Mouse (Mus musculus): ENCODE data around the gene Mad1l1. TPM values are rescaled to one million over a fixed set of nuclear protein-coding genes. Genes with fewer than 3 reads are reported as not detected.

The Mad1l1 gene
- polyA plus RNA-seq, 1 experiment, result 18.3 TPM

GRCm38 (mm10) chr5:140019616-140020015 lies 301.7 kb downstream of the Mad1l1 start:
- no peaks in the 10 kb centered on the region for H3K4me1 ChIP-seq (ENCODE audit: control insufficient read depth, insufficient read depth, insufficient read length)
- H3K27me3 ChIP-seq (ENCODE audit: control insufficient read depth, insufficient read depth, low read length), result no peaks in the 10 kb centered on the region
- no peak overlapping the region for H3K4me3 ChIP-seq (ENCODE audit: extremely low read depth, insufficient read depth, insufficient read length)
- no peaks in the 10 kb centered on the region for H3K36me3 ChIP-seq (ENCODE audit: control insufficient read depth, insufficient read depth, low read length)
- TF ChIP-seq POLR2A (IDR thresholded peaks at IDR 0.05; ENCODE audit: low read depth, low read length) (no peak), CTCF (IDR thresholded peaks at IDR 0.05; ENCODE audit: extremely low read depth, insufficient read depth, insufficient read length, insufficient replicate concordance) (no peak)
- no peak for DNase-seq (ENCODE audit: low read depth in 1 of 2, low spot score in 2 of 2)
- H3K27ac ChIP-seq (ENCODE audit: insufficient read depth, low read length), result no peak overlapping the region
- 100% methylated on average over 1 of the region's 1 CpGs for WGBS

DNA sequence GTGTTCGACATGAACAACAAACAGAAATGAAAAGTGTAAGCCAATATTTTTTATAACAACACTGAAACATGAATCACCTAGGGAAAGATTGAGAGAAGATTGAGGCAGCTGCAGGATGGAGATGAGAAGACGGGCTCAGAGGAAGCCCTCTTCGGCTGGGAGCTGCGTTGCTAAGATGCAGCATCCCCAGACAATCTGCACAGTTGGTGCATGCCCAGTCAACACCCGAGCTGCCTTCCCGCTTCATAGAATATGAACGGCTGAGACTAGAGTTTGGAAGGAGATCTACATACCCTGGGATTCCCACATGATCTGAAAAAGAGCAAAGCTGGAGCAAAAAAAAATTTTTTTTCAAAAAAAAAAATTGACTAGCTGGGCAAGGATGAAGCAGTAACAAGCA lies 302.6 kb downstream of the Mad1l1 start:
- Histone ChIP-seq H3K4me3 (ENCODE audit: extremely low read depth, insufficient read depth, insufficient read length) (no peak overlapping the region), H3K27me3 (ENCODE audit: control insufficient read depth, insufficient read depth, low read length) (no peaks in the 10 kb centered on the region), H3K4me1 (ENCODE audit: control insufficient read depth, insufficient read depth, insufficient read length) (no peaks in the 10 kb centered on the region), H3K36me3 (ENCODE audit: control insufficient read depth, insufficient read depth, low read length) (no peaks in the 10 kb centered on the region), H3K27ac (ENCODE audit: insufficient read depth, low read length) (no peak overlapping the region)
- WGBS, result 95% methylated on average over 7 of the region's 7 CpGs
- no peak for DNase-seq (ENCODE audit: low read depth in 1 of 2, low spot score in 2 of 2)
- TF ChIP-seq POLR2A (IDR thresholded peaks at IDR 0.05; ENCODE audit: low read depth, low read length) (no peak), CTCF (IDR thresholded peaks at IDR 0.05; ENCODE audit: extremely low read depth, insufficient read depth, insufficient read length, insufficient replicate concordance) (no peak)

DNA sequence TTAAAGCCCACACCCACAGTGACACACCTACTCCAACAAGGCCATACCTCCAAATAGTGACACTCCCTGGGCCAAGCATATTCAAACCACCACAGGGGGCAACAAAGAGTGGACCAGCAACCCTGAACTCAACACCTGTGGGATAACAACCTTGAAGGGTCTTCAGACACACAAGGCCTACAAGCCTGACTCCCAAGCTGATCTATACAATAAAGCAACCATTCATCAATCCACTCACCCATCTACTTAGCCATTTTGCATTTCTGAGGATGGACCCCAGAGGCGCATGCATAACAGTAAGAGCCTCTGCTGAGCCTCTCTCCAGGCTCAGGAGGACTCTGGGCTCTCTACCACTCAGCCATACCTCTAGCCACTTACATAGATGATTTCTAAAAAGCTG lies 304.5 kb downstream of the Mad1l1 start:
- Histone ChIP-seq H3K36me3 (ENCODE audit: control insufficient read depth, insufficient read depth, low read length) (no peaks in the 10 kb centered on the region), H3K4me1 (ENCODE audit: control insufficient read depth, insufficient read depth, insufficient read length) (no peaks in the 10 kb centered on the region), H3K4me3 (ENCODE audit: extremely low read depth, insufficient read depth, insufficient read length) (no peak overlapping the region), H3K27ac (ENCODE audit: insufficient read depth, low read length) (no peak overlapping the region), H3K27me3 (ENCODE audit: control insufficient read depth, insufficient read depth, low read length) (no peaks in the 10 kb centered on the region)
- TF ChIP-seq CTCF (IDR thresholded peaks at IDR 0.05; ENCODE audit: extremely low read depth, insufficient read depth, insufficient read length, insufficient replicate concordance) (no peak), POLR2A (IDR thresholded peaks at IDR 0.05; ENCODE audit: low read depth, low read length) (no peak)
- no peak for DNase-seq (ENCODE audit: low read depth in 1 of 2, low spot score in 2 of 2)
- WGBS, result 97% methylated on average over 1 of the region's 1 CpGs

- Histone ChIP-seq H3K4me3 (ENCODE audit: extremely low read depth, insufficient read depth, insufficient read length) (no peak overlapping the region), H3K36me3 (ENCODE audit: control insufficient read depth, insufficient read depth, low read length) (no peaks in the 10 kb centered on the region), H3K27ac (ENCODE audit: insufficient read depth, low read length) (no peak overlapping the region), H3K4me1 (ENCODE audit: control insufficient read depth, insufficient read depth, insufficient read length) (no peaks in the 10 kb centered on the region), H3K27me3 (ENCODE audit: control insufficient read depth, insufficient read depth, low read length) (no peaks in the 10 kb centered on the region)
- TF ChIP-seq POLR2A (IDR thresholded peaks at IDR 0.05; ENCODE audit: low read depth, low read length) (no peak), CTCF (IDR thresholded peaks at IDR 0.05; ENCODE audit: extremely low read depth, insufficient read depth, insufficient read length, insufficient replicate concordance) (no peak)
- 95% methylated on average over 5 of the region's 5 CpGs for WGBS
- DNase-seq (ENCODE audit: low read depth in 1 of 2, low spot score in 2 of 2), result no peak
Observed at GRCm38 (mm10) chr5:140013652-140014051, 307.7 kb downstream of the Mad1l1 start.

GRCm38 (mm10) chr5:140012286-140012967 lies 308.9 kb downstream of the Mad1l1 start:
- Histone ChIP-seq H3K4me3 (ENCODE audit: extremely low read depth, insufficient read depth, insufficient read length) (no peak overlapping the region), H3K36me3 (ENCODE audit: control insufficient read depth, insufficient read depth, low read length) (0 out of 2 replicates have a peak, but pooled peaks cover 2% of the 10 kb centered on the region), H3K27ac (ENCODE audit: insufficient read depth, low read length) (peak overlapping the region; percentile 1; the same call in 1 of the 2 replicates), H3K4me1 (ENCODE audit: control insufficient read depth, insufficient read depth, insufficient read length) (no peaks in the 10 kb centered on the region), H3K27me3 (ENCODE audit: control insufficient read depth, insufficient read depth, low read length) (no peaks in the 10 kb centered on the region)
- DNase-seq (ENCODE audit: low read depth in 1 of 2, low spot score in 2 of 2), result no peak
- no peak for TF ChIP-seq CTCF (IDR thresholded peaks at IDR 0.05; ENCODE audit: extremely low read depth, insufficient read depth, insufficient read length, insufficient replicate concordance)
- no peak for TF ChIP-seq POLR2A (IDR thresholded peaks at IDR 0.05; ENCODE audit: low read depth, low read length)
- WGBS, result 80% methylated on average over 12 of the region's 12 CpGs

DNA sequence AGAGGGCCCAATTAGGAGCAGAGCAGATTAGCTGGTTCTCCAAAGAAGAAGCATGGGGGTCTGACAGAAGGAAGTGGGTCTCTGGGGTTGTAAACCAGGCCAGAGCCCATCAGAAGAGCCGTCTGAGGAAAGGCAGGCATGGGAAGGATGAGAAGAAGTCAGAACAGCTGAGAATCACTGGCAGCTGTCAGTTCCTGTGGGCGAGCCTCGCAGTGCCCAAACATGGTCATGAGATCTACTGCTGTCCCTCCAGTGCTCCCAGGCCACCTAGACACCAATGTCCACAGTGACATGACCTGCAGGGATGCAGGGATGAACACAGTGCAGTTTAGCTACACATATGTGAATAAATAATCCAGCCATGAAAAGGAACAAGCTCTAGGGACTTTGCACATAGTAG lies 310.9 kb downstream of the Mad1l1 start:
- Histone ChIP-seq H3K36me3 (ENCODE audit: control insufficient read depth, insufficient read depth, low read length) (0 out of 2 replicates have a peak, but pooled peaks cover 2% of the 10 kb centered on the region), H3K27ac (ENCODE audit: insufficient read depth, low read length) (no peak overlapping the region), H3K4me3 (ENCODE audit: extremely low read depth, insufficient read depth, insufficient read length) (no peak overlapping the region), H3K27me3 (ENCODE audit: control insufficient read depth, insufficient read depth, low read length) (no peaks in the 10 kb centered on the region), H3K4me1 (ENCODE audit: control insufficient read depth, insufficient read depth, insufficient read length) (no peaks in the 10 kb centered on the region)
- DNase-seq (ENCODE audit: low read depth in 1 of 2, low spot score in 2 of 2), result no peak
- TF ChIP-seq POLR2A (IDR thresholded peaks at IDR 0.05; ENCODE audit: low read depth, low read length), result no peak
- no peak for TF ChIP-seq CTCF (IDR thresholded peaks at IDR 0.05; ENCODE audit: extremely low read depth, insufficient read depth, insufficient read length, insufficient replicate concordance)
- 84% methylated on average over 3 of the region's 3 CpGs for WGBS

DNA sequence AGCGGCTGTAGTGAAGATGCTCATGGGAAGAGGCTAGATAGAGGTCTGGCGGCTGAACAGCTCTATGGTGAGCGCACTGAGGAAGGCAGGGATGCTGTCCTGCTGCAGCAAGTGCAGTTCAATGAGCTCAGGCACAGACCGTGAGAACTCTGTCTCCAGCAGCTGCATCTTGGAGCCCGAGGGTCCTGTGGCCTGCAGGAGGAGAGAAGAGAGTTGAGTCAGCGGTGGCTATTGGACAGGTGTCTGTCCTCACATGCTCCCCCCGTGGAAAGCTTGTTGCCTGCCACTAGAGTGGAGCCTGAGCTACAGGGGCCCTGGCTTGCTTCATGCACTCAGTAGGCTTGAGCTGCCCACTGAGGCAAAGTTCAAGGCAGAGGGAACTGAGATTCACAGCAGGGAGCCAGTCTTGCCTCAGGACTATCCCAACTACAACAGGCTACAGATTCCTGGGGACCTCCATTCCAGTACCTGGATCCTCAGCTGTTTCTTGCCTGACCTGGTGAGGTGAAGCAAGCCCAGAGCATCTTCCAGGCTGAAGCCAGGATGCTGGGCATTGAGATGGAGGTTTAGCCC lies 312.2 kb downstream of the Mad1l1 start:
- Histone ChIP-seq H3K4me1 (ENCODE audit: control insufficient read depth, insufficient read depth, insufficient read length) (no peaks in the 10 kb centered on the region), H3K36me3 (ENCODE audit: control insufficient read depth, insufficient read depth, low read length) (0 out of 2 replicates have a peak, but pooled peaks cover 2% of the 10 kb centered on the region)
- 93% methylated on average over 7 of the region's 7 CpGs for WGBS

More for the DNA sequence above, 312.2 kb downstream of the Mad1l1 start:
- H3K4me3 ChIP-seq (ENCODE audit: extremely low read depth, insufficient read depth, insufficient read length), result no peak overlapping the region
- no peak for DNase-seq (ENCODE audit: low read depth in 1 of 2, low spot score in 2 of 2)
- H3K27me3 ChIP-seq (ENCODE audit: control insufficient read depth, insufficient read depth, low read length), result no peaks in the 10 kb centered on the region
- TF ChIP-seq CTCF (IDR thresholded peaks at IDR 0.05; ENCODE audit: extremely low read depth, insufficient read depth, insufficient read length, insufficient replicate concordance), result no peak
- TF ChIP-seq POLR2A (IDR thresholded peaks at IDR 0.05; ENCODE audit: low read depth, low read length), result no peak
- no peak overlapping the region for H3K27ac ChIP-seq (ENCODE audit: insufficient read depth, low read length)

All from spleen, adult 2 months (tissue).